Comparison of ENCODE assay signal across 19 mouse cellular contexts in the genomic region with DNA sequence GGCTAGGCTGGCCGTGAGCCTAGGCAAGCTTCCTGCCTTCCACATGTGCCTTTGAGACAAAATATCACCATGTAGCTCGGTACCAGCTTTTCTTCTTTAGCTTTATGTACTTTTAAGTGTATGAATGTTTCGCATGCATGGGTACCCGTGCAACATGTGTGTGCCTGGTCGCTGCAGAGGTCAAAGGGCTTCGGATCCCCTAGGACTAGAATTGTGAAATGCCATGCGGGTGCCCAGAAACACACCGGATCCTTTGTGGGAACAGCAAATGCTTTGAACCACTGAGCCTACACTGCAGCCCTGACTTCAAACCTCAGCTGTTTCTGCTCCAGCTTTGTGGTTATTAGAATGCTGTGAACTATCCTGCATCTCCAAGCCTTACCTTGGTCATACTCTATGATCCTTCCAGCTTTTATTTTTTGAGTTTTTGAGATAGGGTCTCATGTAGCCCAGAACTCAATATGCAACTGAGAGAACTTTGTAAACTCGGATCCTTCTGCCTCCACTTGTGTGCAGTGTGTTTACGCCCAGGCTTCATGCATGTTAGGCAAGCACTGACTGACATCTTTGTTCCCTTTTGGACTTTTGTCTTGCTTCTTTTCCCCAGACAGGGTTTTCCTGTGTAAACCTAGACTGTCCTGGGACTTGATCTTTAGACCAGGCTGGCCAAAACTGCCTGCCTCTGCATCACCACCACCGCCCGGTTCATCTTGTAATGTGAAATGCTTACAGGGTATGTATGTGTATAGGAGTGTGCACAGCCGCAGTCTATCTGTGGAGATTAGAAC. TPM values are rescaled to one million over a fixed set of nuclear protein-coding genes. Genes with fewer than 3 reads are reported as not detected.
A peak's percentile ranks its signal among the peaks of the same experiment; 100 is the strongest.
DNase-seq lines count a peak whose midpoint lies in the region; ATAC-seq and TF ChIP-seq lines count a peak whose summit lies in the region.
"Had no signal": no experiment of that assay in that cellular context is flagged by ENCODE, and none has a peak within 500 bp of the region (broad histone marks: within the 10 kb centered on the region; RNA-seq: fewer than 3 reads in every experiment).

No protein-coding gene starts in this region.

- H3K4me1 ChIP-seq in liver, adult 2 months (ENCODE audit: control insufficient read depth, insufficient read depth, low read length): peaks cover 22% of the 10 kb centered on the region
- H3K4me1 ChIP-seq in liver, embryonic 12.5 days: peaks cover 5% of the 10 kb centered on the region; the same call in 1 of the 2 replicates
- H3K4me1 ChIP-seq: heart, embryonic 15.5 days; midbrain, embryonic 12.5 days; neural tube, embryonic 13.5 days had no signal

- peak overlapping the region; percentile 66 for H3K27ac ChIP-seq in liver, adult 2 months (replicated peaks; ENCODE audit: insufficient read depth, low read depth, low read length)
- H3K27ac ChIP-seq in liver, embryonic 12.5 days: 0 out of 2 replicates have a peak overlapping the region, but pooled peaks have one; percentile 7
- H3K27ac ChIP-seq: heart, embryonic 15.5 days; macrophage; midbrain, embryonic 12.5 days; neural tube, embryonic 13.5 days had no signal

- no peak for TF ChIP-seq POLR2A in liver, adult 2 months (IDR thresholded peaks at IDR 0.05; ENCODE audit: extremely low read depth, insufficient read depth, low read length)

- ATAC-seq in liver, embryonic 12.5 days: no peak
- ATAC-seq: forebrain, embryonic 16.5 days; hindbrain, embryonic 16.5 days; intestine, postnatal 0 days had no signal

- H3K9ac ChIP-seq in liver, adult 2 months (ENCODE audit: low read depth, low read length): no peak overlapping the region
- no peak overlapping the region for H3K9ac ChIP-seq in liver, embryonic 12.5 days
- H3K9ac ChIP-seq: heart, embryonic 15.5 days; midbrain, embryonic 12.5 days; neural tube, embryonic 13.5 days had no signal

- H3K36me3 ChIP-seq in liver, adult 2 months (ENCODE audit: control insufficient read depth, insufficient read depth, low read length): peaks cover 13% of the 10 kb centered on the region; the same call in 1 of the 2 replicates
- peaks cover 58% of the 10 kb centered on the region for H3K36me3 ChIP-seq in liver, embryonic 12.5 days

- 39% methylated on average over 13 of the region's 13 CpGs for WGBS in liver, adult 2 months
- 84% methylated on average over 13 of the region's 13 CpGs for WGBS in liver, embryonic 12.5 days (ENCODE audit: insufficient replicate concordance)

- H3K4me2 ChIP-seq in liver, embryonic 12.5 days: no peak overlapping the region
- H3K4me2 ChIP-seq: heart, embryonic 15.5 days; midbrain, embryonic 12.5 days; neural tube, embryonic 13.5 days had no signal

- TF ChIP-seq CTCF in liver, adult 2 months (IDR thresholded peaks at IDR 0.05; ENCODE audit: low read depth, low read length): no peak

- no peak overlapping the region for H3K4me3 ChIP-seq in liver, adult 2 months (ENCODE audit: insufficient read depth, low read depth, low read length)
- no peak overlapping the region for H3K4me3 ChIP-seq in liver, embryonic 12.5 days
- H3K4me3 ChIP-seq: heart, embryonic 15.5 days; midbrain, embryonic 12.5 days; neural tube, embryonic 13.5 days had no signal

- no peaks in the 10 kb centered on the region for H3K27me3 ChIP-seq in liver, adult 2 months (ENCODE audit: control insufficient read depth, insufficient read depth, low read length)
- H3K27me3 ChIP-seq in liver, embryonic 12.5 days (replicated peaks): peaks cover 1% of the 10 kb centered on the region
- H3K27me3 ChIP-seq: heart, embryonic 15.5 days; midbrain, embryonic 12.5 days; neural tube, embryonic 13.5 days had no signal

- H3K9me3 ChIP-seq in liver, embryonic 12.5 days (replicated peaks): no peaks in the 10 kb centered on the region
- H3K9me3 ChIP-seq: heart, embryonic 15.5 days; midbrain, embryonic 12.5 days; neural tube, embryonic 13.5 days had no signal

- DNase-seq in adrenal gland, postnatal 14 days: peak; percentile 48
- DNase-seq in adrenal gland, adult 18-20 months (ENCODE audit: low spot score in 2 of 2): no peak
- peak; percentile 71 for DNase-seq in liver, adult 2 months (ENCODE audit: extremely low read depth, low read depth, low spot score)
- no peak for DNase-seq in liver
- DNase-seq in ovary, postnatal 10 days (ENCODE audit: low spot score): no peak
- DNase-seq in embryo, embryonic 11 days: no peak
- DNase-seq: cerebellum, adult 8-10 months; gastrocnemius, postnatal 36 days; heart, postnatal 4 days; layer of hippocampus, adult 9-11 months; thymus, postnatal 25 days had no signal

- H3K79me2 ChIP-seq in liver, adult 2 months (ENCODE audit: control insufficient read depth, insufficient read depth, low read length): no peaks in the 10 kb centered on the region

RNA-seq across cellular contexts. Expression of gene Chadl, which starts 5.4 kb away (rescaled TPM):
- 5.2 TPM in 2 replicates for total RNA-seq in adrenal gland, postnatal 14 days (2021)
- total RNA-seq in adrenal gland, adult 18-20 months (2021): 1 to 10 TPM; 1.8 to 3.0 TPM
- 0.13 and 0.37 TPM in 2 replicates for total RNA-seq in liver, adult 2 months (2014; rRNA removed)
- polyA plus RNA-seq in liver, adult 2 months (2012; rRNA removed): 1.5 and 1.9 TPM in 2 replicates
- 0.38 and 0.48 TPM in 2 replicates for polyA plus RNA-seq in liver, embryonic 12.5 days (2016; fragmentation: Nextera tagmentation; extraction: Ambion mirVana)

RNA-seq across cellular contexts. Expression of gene L3mbtl2, which starts 38.8 kb away (rescaled TPM):
- total RNA-seq in adrenal gland, postnatal 14 days (2021): 18.1 and 20.8 TPM in 2 replicates
- 10 to 100 TPM; 18.2 to 18.5 TPM for total RNA-seq in adrenal gland, adult 18-20 months (2021)
- total RNA-seq in liver, adult 2 months (2014; rRNA removed): 4.7 and 7.2 TPM in 2 replicates
- 9.7 and 10.8 TPM in 2 replicates for polyA plus RNA-seq in liver, adult 2 months (2012; rRNA removed)
- 29.0 and 29.6 TPM in 2 replicates for polyA plus RNA-seq in liver, embryonic 12.5 days (2016; fragmentation: Nextera tagmentation; extraction: Ambion mirVana)

RNA-seq across cellular contexts. Expression of gene Zc3h7b, which starts 42.4 kb away (rescaled TPM):
- total RNA-seq in adrenal gland, postnatal 14 days (2021): 73.8 and 81.9 TPM in 2 replicates
- 10 to 100 TPM; 68.9 to 69.9 TPM for total RNA-seq in adrenal gland, adult 18-20 months (2021)
- 7.4 TPM in 2 replicates for total RNA-seq in liver, adult 2 months (2014; rRNA removed)
- polyA plus RNA-seq in liver, adult 2 months (2012; rRNA removed): 11.9 and 13.1 TPM in 2 replicates
- 9.8 and 10.0 TPM in 2 replicates for polyA plus RNA-seq in liver, embryonic 12.5 days (2016; fragmentation: Nextera tagmentation; extraction: Ambion mirVana)

RNA-seq across cellular contexts. Expression of gene Rangap1, which starts 42.8 kb away (rescaled TPM):
- 61.7 and 61.8 TPM in 2 replicates for total RNA-seq in adrenal gland, postnatal 14 days (2021)
- total RNA-seq in adrenal gland, adult 18-20 months (2021): 10 to 100 TPM; 69.7 to 70.0 TPM
- total RNA-seq in liver, adult 2 months (2014; rRNA removed): 32.8 and 33.1 TPM in 2 replicates
- 21.6 and 24.8 TPM in 2 replicates for polyA plus RNA-seq in liver, adult 2 months (2012; rRNA removed)
- 113 and 121 TPM in 2 replicates for polyA plus RNA-seq in liver, embryonic 12.5 days (2016; fragmentation: Nextera tagmentation; extraction: Ambion mirVana)

Comparison
In these comparisons a context has a peak if more than half of its experiments do, and no peak if none do; other contexts are left out.
1. DNase-seq: peak in adrenal gland, postnatal 14 days (single experiment) and liver, adult 2 months (single experiment); none in adrenal gland, adult 18-20 months (0 of 2), liver (single experiment), ovary, postnatal 10 days (single experiment) and embryo, embryonic 11 days (single experiment).